Mouse (Mus musculus): ENCODE measurements at regions not wholly inside any gene's neighbourhood (a gene's known extent, or its start where the extent isn't known, plus 50 kb on each side); places are given as distances from the start of the nearest gene placed in this dataset.

DNA sequence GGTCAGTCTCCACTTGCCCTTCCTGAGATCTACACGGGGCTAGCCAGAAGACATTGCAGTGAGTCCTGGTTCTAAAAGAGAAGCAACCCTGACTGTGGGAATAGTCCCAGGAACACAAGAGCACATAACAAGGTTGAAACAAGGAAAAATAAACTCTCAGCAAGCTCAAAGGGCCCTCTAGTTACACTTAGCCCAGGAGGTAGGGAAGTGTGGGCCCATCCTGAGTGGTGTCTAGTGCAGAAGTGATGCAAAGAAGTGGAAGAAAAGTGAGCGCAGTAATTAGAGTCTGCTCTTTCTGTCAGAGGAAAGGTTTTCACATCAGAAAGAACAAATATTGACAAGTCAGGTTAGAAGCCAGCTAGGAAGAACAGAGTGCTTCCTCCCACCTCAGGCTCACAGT, 53.4 kb upstream of the Pkdcc start:
- no peak for TF ChIP-seq POLR2A (IDR thresholded peaks at IDR 0.05; ENCODE audit: borderline replicate concordance, low read depth, low read length)
- TF ChIP-seq CTCF (IDR thresholded peaks at IDR 0.05; ENCODE audit: low read depth, low read length), result no peak
- no peak overlapping the region for H3K27ac ChIP-seq (ENCODE audit: insufficient read depth, low read depth, low read length)
- no peaks in the 10 kb centered on the region for H3K4me1 ChIP-seq (ENCODE audit: control insufficient read depth, insufficient read depth, low read length)
- no peak overlapping the region for H3K4me3 ChIP-seq (ENCODE audit: insufficient read depth, low read length)

DNA sequence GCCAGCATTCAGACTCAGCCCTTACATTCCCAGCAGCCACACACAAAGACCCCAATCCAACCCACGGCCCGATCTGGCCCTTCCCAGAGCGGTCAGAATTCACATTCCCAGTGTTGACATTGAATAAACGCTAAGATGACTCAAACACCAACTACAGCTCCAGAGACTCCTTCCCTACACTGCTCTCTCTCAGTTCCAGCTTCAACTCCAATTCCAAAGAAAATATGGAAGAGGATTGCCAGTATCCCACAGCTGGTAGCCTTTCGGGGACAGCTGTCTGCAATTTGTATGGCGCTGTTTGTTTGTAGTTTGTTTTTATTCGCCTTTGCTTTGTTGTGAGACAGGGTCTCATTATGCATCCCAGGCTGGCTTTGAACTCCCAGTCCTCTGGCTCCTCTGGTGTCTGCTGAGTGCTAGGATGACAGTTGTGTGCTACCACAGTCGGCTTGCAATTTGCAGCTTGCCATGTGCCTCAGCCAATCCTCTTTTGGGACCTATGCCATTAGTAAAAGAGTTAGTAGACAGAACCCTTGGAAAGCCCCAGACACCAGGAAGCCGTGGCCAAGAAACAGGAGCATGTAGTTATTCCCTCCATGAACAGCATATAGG, 51.0 kb upstream of the Pkdcc start:
- TF ChIP-seq CTCF (IDR thresholded peaks at IDR 0.05; ENCODE audit: low read depth, low read length) (no peak), POLR2A (IDR thresholded peaks at IDR 0.05; ENCODE audit: borderline replicate concordance, low read depth, low read length) (no peak)
- no peak overlapping the region for H3K4me3 ChIP-seq (ENCODE audit: insufficient read depth, low read length)
- H3K27ac ChIP-seq (ENCODE audit: insufficient read depth, low read depth, low read length), result no peak overlapping the region
- no peaks in the 10 kb centered on the region for H3K4me1 ChIP-seq (ENCODE audit: control insufficient read depth, insufficient read depth, low read length)

- no peak overlapping the region for H3K4me3 ChIP-seq (ENCODE audit: insufficient read depth, low read length)
- no peaks in the 10 kb centered on the region for H3K4me1 ChIP-seq (ENCODE audit: control insufficient read depth, insufficient read depth, low read length)
- no peak overlapping the region for H3K27ac ChIP-seq (ENCODE audit: insufficient read depth, low read depth, low read length)
- TF ChIP-seq POLR2A (IDR thresholded peaks at IDR 0.05; ENCODE audit: borderline replicate concordance, low read depth, low read length), result no peak
- TF ChIP-seq CTCF (IDR thresholded peaks at IDR 0.05; ENCODE audit: low read depth, low read length), result no peak
Measured at GRCm38 (mm10) chr17:83164728-83165127, 50.4 kb upstream of the Pkdcc start.

DNA sequence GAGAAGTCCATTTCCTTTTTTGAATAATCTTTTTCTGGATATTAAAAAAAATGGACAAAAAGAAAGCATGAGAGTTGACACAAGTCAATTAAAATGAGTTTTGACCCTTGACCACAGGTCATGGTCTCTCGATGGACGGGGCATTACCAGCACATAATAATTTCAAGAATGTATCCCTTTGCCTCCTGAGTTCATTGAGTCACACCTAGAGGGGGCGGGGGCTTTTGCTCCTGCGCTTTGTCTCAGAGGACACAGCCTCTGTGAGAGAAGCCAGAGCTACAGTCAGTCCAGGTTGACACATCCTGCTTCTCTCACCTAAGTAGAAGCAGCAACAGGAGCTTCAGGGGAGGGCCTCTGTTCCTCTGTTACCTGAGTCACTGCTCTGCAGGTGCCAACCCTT, 50.0 kb upstream of the Pkdcc start:
- no peak overlapping the region for H3K27ac ChIP-seq (ENCODE audit: insufficient read depth, low read depth, low read length)
- no peak overlapping the region for H3K4me3 ChIP-seq (ENCODE audit: insufficient read depth, low read length)
- H3K4me1 ChIP-seq (ENCODE audit: control insufficient read depth, insufficient read depth, low read length), result no peaks in the 10 kb centered on the region
- TF ChIP-seq CTCF (IDR thresholded peaks at IDR 0.05; ENCODE audit: low read depth, low read length), result no peak
- no peak for TF ChIP-seq POLR2A (IDR thresholded peaks at IDR 0.05; ENCODE audit: borderline replicate concordance, low read depth, low read length)

All from bone marrow macrophage, adult 2 months (primary cell).